In the genomic region with DNA sequence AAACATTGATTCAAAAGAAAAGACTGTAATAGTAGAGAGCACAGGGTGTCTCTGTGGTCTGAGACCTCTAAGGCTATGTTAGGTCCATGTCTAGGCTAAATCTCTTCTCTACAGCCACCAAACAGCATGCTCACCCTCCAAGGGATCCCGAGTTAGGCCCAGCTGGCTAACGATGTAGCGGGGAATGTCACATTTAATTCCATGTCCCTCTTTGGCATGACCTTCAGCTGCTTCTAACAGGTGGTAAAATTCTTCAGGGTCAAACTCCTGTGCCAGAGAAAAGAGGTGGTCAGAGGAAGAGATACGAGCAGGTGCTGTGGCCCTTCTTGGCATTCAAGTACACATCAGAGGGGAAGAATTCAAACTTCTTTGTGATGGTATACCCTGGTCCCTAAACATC, we compare ENCODE assay signal across 31 mouse cellular contexts.
"Had no signal": no experiment of that assay in that cellular context is flagged by ENCODE, and none has a peak within 500 bp of the region (broad histone marks: within the 10 kb centered on the region; RNA-seq: fewer than 3 reads in every experiment).

No protein-coding gene starts in this region.

- H3K9me3 ChIP-seq: limb, embryonic 10.5 days; limb, embryonic 12.5 days; limb, embryonic 13.5 days; limb, embryonic 15.5 days; liver, embryonic 12.5 days; liver, embryonic 13.5 days; liver, embryonic 15.5 days; lung, embryonic 15.5 days; megakaryocyte, embryonic 14.5 days; midbrain, embryonic 10.5 days; midbrain, embryonic 12.5 days; midbrain, embryonic 13.5 days; midbrain, embryonic 15.5 days had no signal

- H3K4me3 ChIP-seq: left cerebral cortex, adult 2 months; limb, embryonic 10.5 days; limb, embryonic 12.5 days; limb, embryonic 13.5 days; limb, embryonic 15.5 days; liver, embryonic 12.5 days; liver, embryonic 13.5 days; liver, embryonic 15.5 days; lung, embryonic 15.5 days; megakaryocyte, embryonic 14.5 days; midbrain, embryonic 10.5 days; midbrain, embryonic 12.5 days; midbrain, embryonic 13.5 days; midbrain, embryonic 15.5 days had no signal

- H3K4me2 ChIP-seq: limb, embryonic 12.5 days; limb, embryonic 13.5 days; limb, embryonic 15.5 days; liver, embryonic 11.5 days; liver, embryonic 12.5 days; liver, embryonic 13.5 days; liver, embryonic 15.5 days; lung, embryonic 14.5 days; lung, embryonic 15.5 days; midbrain, embryonic 11.5 days; midbrain, embryonic 12.5 days; midbrain, embryonic 13.5 days; midbrain, embryonic 15.5 days had no signal

- H3K4me1 ChIP-seq: limb, embryonic 10.5 days; limb, embryonic 12.5 days; limb, embryonic 13.5 days; limb, embryonic 15.5 days; liver, embryonic 12.5 days; liver, embryonic 13.5 days; liver, embryonic 15.5 days; lung, embryonic 15.5 days; midbrain, embryonic 10.5 days; midbrain, embryonic 12.5 days; midbrain, embryonic 13.5 days; midbrain, embryonic 15.5 days had no signal

- ATAC-seq: liver, embryonic 12.5 days; liver, postnatal 0 days; lung, postnatal 0 days; midbrain, embryonic 13.5 days; midbrain, embryonic 15.5 days; midbrain, embryonic 16.5 days had no signal

- H3K9ac ChIP-seq: limb, embryonic 12.5 days; limb, embryonic 13.5 days; limb, embryonic 15.5 days; liver, embryonic 12.5 days; liver, embryonic 13.5 days; liver, embryonic 14.5 days; liver, embryonic 15.5 days; liver, postnatal 0 days; lung, embryonic 14.5 days; lung, embryonic 15.5 days; midbrain, embryonic 12.5 days; midbrain, embryonic 13.5 days; midbrain, embryonic 15.5 days had no signal

- H3K27me3 ChIP-seq: limb, embryonic 12.5 days; limb, embryonic 13.5 days; limb, embryonic 15.5 days; liver, embryonic 12.5 days; liver, embryonic 13.5 days; liver, embryonic 15.5 days; lung, embryonic 15.5 days; megakaryocyte, embryonic 14.5 days; midbrain, embryonic 12.5 days; midbrain, embryonic 13.5 days; midbrain, embryonic 15.5 days had no signal

- H3K27ac ChIP-seq: left cerebral cortex, adult 2 months; limb, embryonic 10.5 days; limb, embryonic 12.5 days; limb, embryonic 13.5 days; limb, embryonic 15.5 days; liver, embryonic 12.5 days; liver, embryonic 13.5 days; liver, embryonic 14.5 days; liver, embryonic 15.5 days; lung, embryonic 15.5 days; macrophage; midbrain, embryonic 10.5 days; midbrain, embryonic 12.5 days; midbrain, embryonic 13.5 days; midbrain, embryonic 15.5 days had no signal

- DNase-seq: left cerebral cortex, postnatal 4 days; liver; liver, embryonic 13.5 days; liver, postnatal 0 days; lung, adult 18-20 months; lung, adult 2 months; lung, embryonic 14.5 days; lung, postnatal 10 days; lung, postnatal 14 days; lung, postnatal 36 days; lung, postnatal 4 days; midbrain, embryonic 14.5 days had no signal
